8 mouse cellular contexts compared by ENCODE assay signal in genomic region chr6:118561745-118562609, GRCm38 (mm10). TPM values are rescaled to one million over a fixed set of nuclear protein-coding genes. Genes with fewer than 3 reads are reported as not detected.
DNase-seq lines count a peak whose midpoint lies in the region; ATAC-seq lines count a peak whose summit lies in the region.

Gene Ankrd26 (minus strand): TSS chr6:118562226.

- peak; percentile 95 for DNase-seq in adipocyte (ENCODE audit: low spot score)
- peak; percentile 97 for DNase-seq in embryo, embryonic 10 days (ENCODE audit: low spot score)
- peak; percentile 93 for DNase-seq in gastrocnemius, postnatal 10 days
- peak; percentile 93 for DNase-seq in induced T-regulatory cell, adult 2 months (ENCODE audit: low read depth)
- peak; percentile 73 to 90 for DNase-seq in left cerebral cortex, adult 9 months (ENCODE audit: low spot score in 2 of 2)
- peak; percentile 87 for DNase-seq in right cerebral cortex, postnatal 14 days
- DNase-seq in urinary bladder, postnatal 36 days (ENCODE audit: low spot score in 2 of 2) = peak; percentile 93 to 94

- ATAC-seq in megakaryocyte progenitor cell, adult 5-6 weeks (replicated peaks; ENCODE audit: poor library complexity) = peak; percentile 95

RNA-seq across cellular contexts. Expression of gene Ankrd26, which starts in this region (rescaled TPM):
- 1 to 10 TPM; 1.6 to 2.9 TPM for total RNA-seq in gastrocnemius, postnatal 10 days (2021)
- total RNA-seq in megakaryocyte progenitor cell, adult 5-6 weeks (2015) = 8.6 and 14.6 TPM in 2 replicates
- 15.0 and 19.7 TPM in 2 replicates for total RNA-seq in megakaryocyte progenitor cell, adult 5-6 weeks (2017)

Comparison
In these comparisons a context has a peak if more than half of its experiments do, and no peak if none do; other contexts are left out.
1. Peak in every context shown above with its lines: DNase-seq and ATAC-seq.